Mouse (Mus musculus): ENCODE measurements at regions not wholly inside any gene's neighbourhood (a gene's known extent, or its start where the extent isn't known, plus 50 kb on each side); places are given as distances from the start of the nearest gene placed in this dataset.

DNA sequence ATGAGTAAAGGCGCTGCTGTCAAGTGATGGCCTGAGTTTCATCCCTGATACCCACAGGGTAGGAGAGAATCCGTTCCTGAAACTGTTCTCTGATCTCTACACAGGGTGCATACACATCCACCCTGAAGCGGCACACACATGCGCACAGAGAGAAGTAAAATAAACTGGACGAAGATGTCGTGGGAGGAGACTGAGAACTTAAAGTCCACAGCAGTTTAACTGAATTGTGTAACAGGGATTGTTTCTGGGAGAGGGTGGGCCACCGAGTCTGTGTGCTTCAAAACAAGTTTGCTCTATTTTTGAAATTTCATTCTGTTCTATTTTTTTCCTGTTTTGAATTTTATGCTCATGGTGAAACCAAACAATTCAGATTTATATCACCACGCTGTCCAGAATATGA, 63.0 kb upstream of the Paqr3 start:
- TF ChIP-seq POLR2A (IDR thresholded peaks at IDR 0.05; ENCODE audit: extremely low read depth, insufficient read depth, low read length) = no peak
- TF ChIP-seq CTCF (IDR thresholded peaks at IDR 0.05; ENCODE audit: extremely low read depth, insufficient read depth, low read length) = no peak

All from cortical plate, adult 2 months (tissue).